Mouse (Mus musculus) myocyte (in vitro differentiated cells): Measurements from ENCODE around the gene Cdr2l.
A peak's percentile ranks its signal among the peaks of the same experiment; 100 is the strongest.

ENCODE experiments used
- E2F4 ChIP-seq: IDR thresholded peaks from one replicate; pipeline ENCODE4 v1.6.1; 2011; ENCODE audit warnings: mild to moderate bottlenecking, control low read depth, moderate library complexity; ENCODE audit not compliant: insufficient read depth
- MAX ChIP-seq: IDR thresholded peaks from one replicate; pipeline ENCODE4 v1.6.1; 2011; ENCODE audit warnings: low read depth, mild to moderate bottlenecking, control low read depth
- MYOG ChIP-seq, 3 experiments: IDR thresholded peaks; one replicate each; pipeline ENCODE4 v1.6.1; 2011; ENCODE audit warnings: control low read depth in 2 of 3, low read depth in 2 of 3, mild to moderate bottlenecking in 2 of 3; ENCODE audit not compliant: insufficient read length in 2 of 3, control insufficient read depth in 1 of 3, insufficient read depth in 1 of 3
- POLR2A ChIP-seq: IDR thresholded peaks from one replicate; pipeline ENCODE4 v1.6.1; 2011; ENCODE audit warnings: low read depth, mild to moderate bottlenecking, control low read depth, moderate library complexity; ENCODE audit not compliant: insufficient read length
- POLR2AphosphoS2 ChIP-seq: IDR thresholded peaks from one replicate; pipeline ENCODE4 v1.6.1; 2011; ENCODE audit warnings: low read depth, control low read depth; ENCODE audit not compliant: insufficient read length
- TCF12 ChIP-seq: IDR thresholded peaks from one replicate; pipeline ENCODE4 v1.6.1; 2011; ENCODE audit warnings: mild to moderate bottlenecking, control low read depth; ENCODE audit not compliant: poor library complexity, insufficient read depth, severe bottlenecking
- TCF3 ChIP-seq: IDR thresholded peaks from one replicate; pipeline ENCODE4 v1.6.1; 2011; ENCODE audit warnings: low read depth, control low read depth; ENCODE audit not compliant: insufficient read length
- USF1 ChIP-seq: IDR thresholded peaks from one replicate; pipeline ENCODE4 v1.6.1; 2011; ENCODE audit warnings: low read depth, mild to moderate bottlenecking, control low read depth, moderate library complexity

DNA sequence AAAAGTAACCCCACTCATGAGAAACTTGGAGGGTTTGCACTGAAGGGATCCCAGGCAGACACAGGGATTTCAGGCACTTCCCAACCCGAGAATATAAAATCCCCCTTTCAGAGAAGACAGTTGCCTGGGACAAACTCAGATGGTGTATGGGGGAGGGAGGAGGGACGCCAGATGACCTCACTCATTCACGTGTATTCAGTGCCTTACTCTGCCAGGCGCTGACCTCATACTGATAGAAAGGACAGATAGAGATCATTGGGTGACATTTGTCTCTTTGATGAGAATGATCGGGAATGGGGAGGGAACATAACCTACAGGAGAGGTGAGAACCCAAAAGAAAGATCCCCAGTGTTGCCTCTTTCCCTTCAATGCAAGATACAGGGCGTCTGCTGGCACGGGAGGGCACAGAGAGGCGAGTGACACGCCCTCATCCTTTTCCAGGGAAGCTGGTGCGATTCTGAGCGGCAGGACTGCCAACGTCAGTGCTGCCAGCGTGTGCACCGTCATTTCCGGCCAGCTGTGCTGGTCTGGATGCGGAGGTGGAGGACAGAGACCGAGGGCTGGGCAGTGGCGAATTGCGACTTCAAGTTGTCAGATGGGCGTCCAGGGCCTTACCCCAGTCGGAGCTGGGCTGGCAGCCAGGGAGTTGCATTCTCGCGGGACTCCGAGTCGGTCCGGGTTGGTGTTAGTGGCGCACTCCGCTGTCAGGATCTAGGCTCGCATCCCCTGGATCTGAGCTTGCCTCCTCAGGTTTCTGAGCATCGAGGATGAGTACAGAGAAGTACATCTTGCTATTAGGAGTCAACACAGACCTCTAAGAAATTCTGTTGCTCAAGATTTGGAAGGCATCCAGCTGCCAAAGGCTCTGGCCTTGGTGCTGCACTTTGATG lies 7.7 kb upstream of the Cdr2l start:
- peak; percentile 91 for TF ChIP-seq POLR2A
- peak; percentile 85 for TF ChIP-seq POLR2AphosphoS2
- TF ChIP-seq TCF12 = no peak
- peak in 2 of 3 experiments; percentile 86 to 95 for TF ChIP-seq MYOG (IDR thresholded peaks at IDR 0.05; ENCODE audit: control insufficient read depth in 1 of 3, insufficient read depth in 1 of 3, insufficient read length in 2 of 3, low read depth in 2 of 3)
- TF ChIP-seq MAX = no peak
- no peak for TF ChIP-seq USF1
- peak; percentile 80 for TF ChIP-seq TCF3
- no peak for TF ChIP-seq E2F4
